Mouse (Mus musculus) megakaryocyte-erythroid progenitor cell, adult 5-6 weeks (primary cell): ENCODE data around the gene Flrt3. TPM values are rescaled to one million over a fixed set of nuclear protein-coding genes. Genes with fewer than 3 reads are reported as not detected.

Experiments
- ATAC-seq: replicated peaks from 2 replicates; pipeline ENCODE4 v1.8.0; 2016; ENCODE audit warnings: mild to moderate bottlenecking, inconsistent platforms; ENCODE audit not compliant: severe bottlenecking, poor library complexity, low FRiP score, low TSS enrichment
- total RNA-seq, 2 experiments: library from RNA; stranded (forward) in 1 of 2; stranded (reverse) in 1 of 2; fragments of 200-1000, 215-1000 nt in 1 of 2; fragments of >200 nt in 1 of 2; fragmentation: Nextera tagmentation in 1 of 2; gene quantifications; 2 replicates each; pipeline ENCODE4 v1.2.3; 2014 to 2017

Gene Flrt3
- total RNA-seq, 2 experiments from 2014 or later, result 0.42 TPM; not detected in 1

DNA sequence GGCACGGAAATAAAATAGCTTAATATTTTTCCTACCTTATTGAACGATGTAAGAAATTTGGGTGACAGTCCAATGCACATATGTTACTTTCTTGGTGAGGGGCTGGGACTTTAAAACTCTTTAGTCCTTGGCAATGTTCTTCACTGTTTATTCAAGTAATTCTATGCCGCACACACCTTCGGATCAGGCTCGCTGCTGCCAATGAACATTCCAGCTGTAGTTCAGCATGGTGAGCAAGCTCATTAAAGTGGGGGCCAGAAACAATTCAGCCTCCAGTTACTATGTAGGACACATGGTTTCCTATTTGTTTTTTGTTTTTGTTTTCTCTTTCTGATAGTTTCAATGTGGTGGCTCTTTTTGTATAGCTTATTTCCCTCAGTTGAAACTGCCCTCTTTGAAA, 8.6 kb downstream of the Flrt3 start:
- ATAC-seq, result no peak

DNA sequence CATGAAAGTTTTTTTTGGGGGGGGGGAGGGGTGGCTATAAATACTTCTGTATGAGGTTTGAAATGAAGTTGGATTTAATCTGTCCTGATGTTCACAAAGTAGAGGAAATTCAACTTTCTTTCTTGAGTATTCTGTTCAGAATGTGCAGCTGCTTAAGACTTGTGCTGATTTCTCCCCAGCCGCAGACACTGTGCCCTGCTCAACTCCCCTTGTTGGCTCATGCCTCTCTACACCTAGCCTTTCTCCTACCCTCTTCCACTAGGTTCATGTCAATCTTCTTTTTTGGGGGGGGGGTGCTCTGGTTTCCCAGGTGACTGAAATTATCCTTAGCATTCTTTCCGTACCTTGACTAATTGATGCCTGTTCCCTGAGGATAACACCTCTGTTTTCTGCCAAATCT, 17.3 kb downstream of the Flrt3 start:
- ATAC-seq, result no peak

- ATAC-seq, result no peak
Measured at GRCm38 (mm10) chr2:140653481-140653880, 17.8 kb downstream of the Flrt3 start.

DNA sequence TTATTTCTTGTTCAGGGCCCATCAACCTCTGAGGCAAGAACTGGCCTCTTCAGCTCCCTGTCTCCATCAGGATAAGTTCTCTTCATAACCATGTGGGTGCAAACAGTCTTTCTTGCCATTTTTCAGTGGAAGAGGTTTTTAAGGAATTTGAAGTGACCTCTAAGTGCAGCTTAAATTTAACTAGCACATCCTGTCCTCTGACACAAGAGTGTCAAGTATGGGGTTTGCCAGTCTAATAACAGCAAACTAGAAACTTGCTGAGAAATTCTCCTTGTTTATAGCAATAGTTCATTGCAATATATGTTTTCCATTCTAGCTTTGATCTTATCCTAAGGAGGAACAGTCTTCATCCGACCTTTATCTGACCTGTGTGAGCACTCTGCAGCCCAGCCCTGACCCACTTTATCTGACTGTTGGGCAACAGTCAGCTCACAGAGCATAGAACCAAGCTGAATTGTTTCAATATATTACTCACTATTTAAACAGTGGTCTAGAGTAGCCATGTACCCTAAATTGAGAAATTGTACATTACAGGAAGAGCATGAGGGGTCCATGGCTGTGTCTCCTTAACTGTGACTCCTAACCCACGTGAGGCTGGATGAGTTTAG, 49.4 kb downstream of the Flrt3 start:
- no peak for ATAC-seq

GRCm38 (mm10) chr2:140615451-140615850, 55.8 kb downstream of the Flrt3 start:
- ATAC-seq, result no peak
